Mouse (Mus musculus) B cell, adult 2 months (primary cell): ENCODE measurements around the gene Epb41.

Source experiments
- DNase-seq, 2 experiments: peaks; one replicate each; pipeline ENCODE4 v3.0.0; 2022

Gene Epb41

DNA sequence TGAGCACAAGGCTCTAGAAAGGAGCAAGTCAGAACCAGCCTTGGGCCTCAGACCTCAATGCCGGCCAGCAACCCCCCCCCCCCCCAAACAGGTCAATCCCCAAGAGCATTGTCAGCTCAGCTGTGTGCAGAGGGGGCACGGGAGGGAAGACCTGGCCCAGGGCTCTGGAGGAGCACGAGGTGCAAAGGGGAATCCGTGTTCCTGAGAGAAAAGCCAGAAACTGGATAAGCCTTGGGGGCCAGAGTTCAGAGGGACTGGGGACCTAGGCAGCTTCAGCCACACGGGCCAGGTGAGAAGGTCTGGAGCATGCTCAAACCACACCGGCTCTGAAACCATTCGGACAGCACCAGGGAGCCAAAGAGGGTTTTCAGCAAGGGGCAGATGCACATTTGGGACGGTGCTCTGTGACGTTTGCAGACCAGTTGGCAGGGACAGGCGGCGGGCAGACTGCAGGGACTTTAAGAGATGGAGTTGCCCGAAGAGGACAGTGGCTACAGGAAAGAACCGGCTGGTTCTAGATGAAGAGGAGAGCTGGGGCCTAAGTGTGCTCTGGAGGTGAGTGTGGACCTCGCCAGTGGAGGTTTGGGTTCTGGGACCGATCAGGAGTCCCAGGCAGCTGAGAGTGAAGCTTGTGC is 155.5 kb downstream of the Epb41 start:
- DNase-seq = peak in 1 of 2 experiments; percentile 14

GRCm38 (mm10) chr4:131918711-131919500 is 156.2 kb downstream of the Epb41 start:
- DNase-seq = peak in 1 of 2 experiments; percentile 12

GRCm38 (mm10) chr4:131918026-131918533 is 157.0 kb downstream of the Epb41 start:
- DNase-seq = no peak

- no peak for DNase-seq
These were observed 158.0 kb downstream of the Epb41 start for GRCm38 (mm10) chr4:131917010-131917555.

DNA sequence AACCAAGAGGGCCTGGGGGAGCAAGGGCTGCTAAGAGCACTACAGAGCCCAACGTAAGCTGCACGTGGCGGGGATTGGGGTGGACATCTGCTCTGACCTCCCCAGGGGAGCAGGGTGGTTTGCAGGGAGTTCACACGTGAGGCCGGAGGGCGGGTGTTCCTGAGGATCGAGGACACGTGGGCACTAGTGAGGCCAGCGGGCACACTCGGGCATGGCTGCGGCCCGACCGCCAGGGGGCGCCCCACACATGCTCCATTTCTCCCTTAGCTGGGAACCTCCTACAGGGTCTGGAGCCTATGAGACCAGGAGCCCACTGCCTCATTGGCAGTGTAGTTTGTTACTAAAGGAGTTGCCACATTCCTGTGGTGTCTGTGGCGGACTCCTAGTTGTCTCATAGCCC is 158.7 kb downstream of the Epb41 start:
- peak; percentile 88 to 89 for DNase-seq

DNA sequence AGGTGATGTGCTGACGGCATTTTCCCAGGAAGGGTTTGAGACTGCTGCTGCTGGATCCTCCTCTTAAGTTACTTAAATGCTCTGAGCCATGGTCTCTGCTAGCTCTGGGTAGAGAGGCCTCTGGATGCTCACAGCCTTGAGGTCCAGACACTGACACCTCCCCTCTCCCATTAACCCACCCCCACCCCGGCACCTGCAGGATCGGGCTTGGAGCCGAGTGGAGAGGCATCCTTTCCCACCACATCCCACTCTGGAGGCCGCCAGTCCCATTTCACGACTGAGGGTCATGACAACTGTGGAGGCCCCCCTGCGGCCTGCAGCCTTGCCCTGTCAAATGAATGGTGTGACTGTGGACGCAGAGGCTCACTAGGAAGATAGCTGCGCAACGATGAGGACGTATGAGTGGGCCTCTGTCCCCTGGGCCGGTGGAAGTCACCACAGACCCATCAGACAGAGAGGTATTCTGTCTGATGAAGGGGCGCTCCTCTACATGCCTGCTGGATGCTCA is 159.2 kb downstream of the Epb41 start:
- no peak for DNase-seq

- DNase-seq = peak in 1 of 2 experiments; percentile 14
These were observed 160.1 kb downstream of the Epb41 start for GRCm38 (mm10) chr4:131914891-131915469.

DNA sequence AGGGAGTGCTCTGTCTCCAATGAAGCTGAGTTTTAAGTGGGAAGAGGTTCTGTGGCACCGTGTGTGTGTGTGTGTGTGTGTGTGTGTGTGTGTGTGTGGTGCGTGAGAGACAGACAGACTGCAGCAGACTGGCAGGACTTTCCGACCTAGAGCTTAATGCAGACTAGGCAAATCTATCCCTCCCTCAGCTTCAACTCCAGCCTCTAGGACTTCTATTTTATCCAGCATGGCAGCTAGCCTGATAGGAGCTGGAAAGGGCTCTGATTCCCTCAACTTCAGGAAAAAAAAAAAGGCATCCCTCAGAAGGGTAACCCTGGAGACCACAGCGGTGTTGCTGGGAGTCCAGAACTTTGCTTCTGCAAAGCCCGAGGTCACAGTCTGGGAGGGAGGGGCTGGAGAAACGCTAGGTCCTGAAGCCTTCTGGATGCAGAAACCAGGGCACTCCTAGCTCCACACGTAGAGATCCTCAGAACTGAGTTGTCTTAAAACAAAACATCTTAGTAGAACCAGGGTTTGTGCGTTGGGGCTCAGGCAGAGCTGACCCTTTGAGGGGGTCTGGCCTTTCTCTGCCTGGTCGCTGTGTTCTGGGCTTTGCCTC is 161.0 kb downstream of the Epb41 start:
- DNase-seq = no peak

DNA sequence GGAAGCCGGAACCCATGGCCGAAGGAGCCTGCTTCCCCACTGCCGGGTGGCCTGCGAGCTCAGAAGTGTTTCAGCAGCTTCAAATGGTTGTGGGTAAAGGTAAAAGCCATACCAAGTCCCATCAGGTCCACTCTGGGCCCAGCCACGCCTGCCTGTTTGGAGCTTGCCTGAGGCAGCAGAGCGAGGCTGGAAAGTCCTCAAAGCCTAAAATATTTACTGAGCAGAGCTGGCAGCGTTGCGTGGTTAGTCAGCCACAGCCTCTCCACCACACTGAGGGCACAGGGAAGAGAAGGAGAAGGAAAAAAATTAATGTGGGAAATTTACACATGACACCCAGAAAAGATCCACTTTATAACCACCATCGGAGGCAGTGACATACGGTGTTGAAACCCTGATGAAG is 161.6 kb downstream of the Epb41 start:
- no peak for DNase-seq

GRCm38 (mm10) chr4:131911521-131911920 is 163.6 kb downstream of the Epb41 start:
- no peak for DNase-seq

DNA sequence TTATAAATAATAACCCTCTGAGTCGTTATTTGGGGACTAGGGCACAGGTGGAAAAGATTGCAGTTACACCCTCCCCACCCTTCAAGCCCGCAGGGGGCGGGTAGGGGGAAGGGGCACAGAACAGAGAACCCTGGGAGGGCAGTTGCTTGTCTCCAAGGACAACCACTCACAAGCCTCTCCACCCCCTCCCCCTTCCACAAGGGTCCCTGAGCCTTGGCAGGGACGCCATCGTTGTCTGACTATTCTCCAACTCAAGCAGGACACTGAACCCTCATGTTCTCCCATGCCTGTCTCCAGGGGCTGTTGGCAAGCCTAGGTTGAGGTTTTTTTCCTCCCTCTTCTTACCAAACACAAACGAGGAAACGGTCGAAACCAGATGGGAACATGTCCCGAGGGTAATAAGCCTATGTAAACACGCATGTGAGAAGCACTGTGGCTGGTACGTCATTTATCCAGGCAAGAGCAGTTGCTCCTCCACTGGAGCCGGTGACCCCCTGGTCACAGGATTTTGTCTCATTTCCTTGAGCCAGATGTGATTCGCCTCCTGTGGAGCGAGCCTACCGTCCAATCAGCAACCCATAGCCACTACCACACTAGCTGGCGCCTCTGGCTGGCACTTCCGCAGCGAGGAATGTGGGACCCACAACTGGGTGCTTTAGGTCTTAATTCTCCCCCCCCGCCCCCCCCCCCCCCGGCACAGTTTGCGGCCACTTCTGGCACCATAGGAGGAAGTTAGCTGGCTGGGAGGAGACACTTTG is 164.7 kb downstream of the Epb41 start:
- DNase-seq = peak in 1 of 2 experiments; percentile 46

GRCm38 (mm10) chr4:131907912-131908311 is 167.2 kb downstream of the Epb41 start:
- DNase-seq = peak; percentile 53 to 63

GRCm38 (mm10) chr4:131906423-131906822 is 168.7 kb downstream of the Epb41 start:
- no peak for DNase-seq

DNA sequence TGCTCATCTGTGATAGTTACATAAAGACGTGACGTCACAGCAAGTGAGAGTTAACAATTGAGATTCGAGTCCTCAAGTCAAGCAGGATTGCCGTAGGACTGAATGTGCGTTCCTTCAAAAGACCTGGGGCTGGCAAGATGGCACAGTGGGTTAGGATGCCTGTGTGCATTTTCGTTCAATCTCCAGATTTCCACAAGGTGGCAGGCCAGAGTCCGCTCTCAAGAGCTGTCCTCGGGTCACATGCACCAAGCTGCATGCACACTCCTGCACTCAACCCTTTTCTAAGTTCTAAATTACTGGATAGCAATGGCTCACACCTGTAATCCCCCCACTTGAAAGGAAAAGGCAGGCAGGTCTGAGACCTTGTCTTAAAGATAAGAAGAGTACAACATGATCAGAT is 170.6 kb downstream of the Epb41 start:
- DNase-seq = peak; percentile 37 to 38

GRCm38 (mm10) chr4:131901090-131901489 is 174.0 kb downstream of the Epb41 start:
- DNase-seq = no peak

GRCm38 (mm10) chr4:131899180-131899554 is 176.0 kb downstream of the Epb41 start:
- no peak for DNase-seq

- no peak for DNase-seq
These were observed 176.5 kb downstream of the Epb41 start for GRCm38 (mm10) chr4:131898503-131899179.

DNA sequence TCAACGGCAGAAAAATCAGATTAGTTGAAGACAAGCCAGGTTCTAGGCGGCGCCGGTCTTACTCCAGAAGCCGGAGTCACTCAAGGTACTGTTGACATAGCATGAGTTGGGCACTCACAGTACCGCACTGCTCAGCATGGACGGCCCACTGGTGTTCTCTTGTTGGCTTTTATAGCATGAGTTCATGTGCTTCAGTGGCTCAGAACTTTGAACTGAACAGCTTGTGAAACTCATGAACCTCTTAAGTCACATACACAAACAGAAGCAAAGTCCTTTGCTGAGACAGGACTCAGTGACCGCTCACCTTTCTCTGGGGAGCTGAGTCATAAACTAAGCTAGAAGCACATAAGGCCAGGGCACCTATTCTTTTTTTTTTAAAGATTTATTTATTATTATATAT is 177.3 kb downstream of the Epb41 start:
- no peak for DNase-seq

DNA sequence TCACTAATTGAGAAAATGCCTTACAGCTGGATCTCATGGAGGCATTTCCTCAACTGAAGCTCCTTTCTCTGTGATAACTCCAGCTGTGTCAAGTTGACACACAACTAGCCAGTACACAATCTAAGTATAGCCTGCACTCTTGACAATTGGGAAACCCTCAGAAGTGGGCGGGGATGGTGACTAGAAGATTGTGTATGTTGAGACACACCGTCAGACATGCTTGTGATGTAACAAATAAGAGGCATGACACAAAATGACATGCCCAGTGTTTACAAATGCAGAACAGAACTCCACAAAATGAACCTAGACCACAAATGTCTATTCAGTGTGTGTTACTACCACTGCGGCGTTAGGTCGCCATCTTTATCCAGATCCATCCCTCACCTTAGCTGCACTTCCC is 178.0 kb downstream of the Epb41 start:
- no peak for DNase-seq

DNA sequence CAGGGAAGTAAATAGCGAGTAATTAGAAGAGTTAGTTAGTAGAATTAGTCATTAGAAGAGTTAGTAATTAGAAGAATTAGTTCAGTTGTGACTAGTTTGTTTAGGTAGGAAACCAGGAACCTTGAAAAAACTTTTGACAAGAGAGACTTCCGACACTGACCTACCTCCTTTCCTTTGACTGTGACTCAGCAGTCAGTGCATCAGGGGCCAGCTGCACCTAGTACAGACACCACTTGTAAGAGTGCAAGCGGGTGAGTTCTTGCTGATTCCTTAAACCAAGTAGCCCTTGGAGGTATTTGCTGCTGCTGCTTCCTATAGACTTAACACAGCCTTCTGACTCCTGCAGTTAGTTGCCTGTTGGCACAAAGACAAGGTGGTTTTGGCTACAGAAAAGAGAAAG is 184.4 kb downstream of the Epb41 start:
- DNase-seq = no peak

GRCm38 (mm10) chr4:131888564-131888963 is 186.6 kb downstream of the Epb41 start:
- no peak for DNase-seq

- DNase-seq = no peak
These were observed 189.7 kb downstream of the Epb41 start for GRCm38 (mm10) chr4:131885376-131885775.
